In genomic region chr13:31572806-31573508, GRCm38 (mm10) we compare ENCODE assay signal across 31 mouse cellular contexts. TPM values are rescaled to one million over a fixed set of nuclear protein-coding genes. Genes with fewer than 3 reads are reported as not detected.
"Had no signal": no experiment of that assay in that cellular context is flagged by ENCODE, and none has a peak within 500 bp of the region (broad histone marks: within the 10 kb centered on the region; RNA-seq: fewer than 3 reads in every experiment).

No protein-coding gene starts in this region.

- H3K9me3 ChIP-seq: heart, embryonic 13.5 days; heart, embryonic 15.5 days; hindbrain, embryonic 13.5 days; hindbrain, embryonic 15.5 days; limb, embryonic 13.5 days had no signal

- H3K4me2 ChIP-seq: heart, embryonic 11.5 days; heart, embryonic 13.5 days; heart, embryonic 15.5 days; hindbrain, embryonic 13.5 days; hindbrain, embryonic 15.5 days; limb, embryonic 13.5 days had no signal

- DNase-seq: forebrain, postnatal 0 days; gastrocnemius, postnatal 14 days; gastrocnemius, postnatal 36 days; heart, adult 2 months; heart, postnatal 14 days; heart, postnatal 36 days; kidney, adult 11 months; kidney, adult 8-10 months; kidney, postnatal 10 days; kidney, postnatal 25 days; kidney, postnatal 4 days; left cerebral cortex, postnatal 4 days had no signal

- H3K27ac ChIP-seq: heart, adult 2 months; heart, embryonic 13.5 days; heart, embryonic 15.5 days; hindbrain, embryonic 13.5 days; hindbrain, embryonic 15.5 days; hindbrain, postnatal 0 days; layer of hippocampus, adult 2 months; left cerebral cortex, adult 2 months; limb, embryonic 13.5 days had no signal

- H3K9ac ChIP-seq: forebrain, postnatal 0 days; heart, embryonic 13.5 days; heart, embryonic 15.5 days; hindbrain, embryonic 13.5 days; hindbrain, embryonic 15.5 days; limb, embryonic 13.5 days had no signal

- ATAC-seq: forebrain, postnatal 0 days; hindbrain, postnatal 0 days; intestine, embryonic 16.5 days had no signal

- H3K4me1 ChIP-seq: heart, embryonic 13.5 days; heart, embryonic 15.5 days; hindbrain, embryonic 15.5 days had no signal

- H3K36me3 ChIP-seq: heart, embryonic 13.5 days; heart, embryonic 15.5 days; hindbrain, embryonic 13.5 days; hindbrain, embryonic 15.5 days; limb, embryonic 13.5 days had no signal

- H3K4me3 ChIP-seq: heart, adult 2 months; heart, embryonic 13.5 days; heart, embryonic 15.5 days; hindbrain, embryonic 13.5 days; hindbrain, embryonic 15.5 days; layer of hippocampus, adult 2 months; left cerebral cortex, adult 2 months; limb, embryonic 13.5 days had no signal

- H3K27me3 ChIP-seq: hindbrain, embryonic 15.5 days had no signal

RNA-seq across cellular contexts. Expression of gene A530084C06Rik, which starts 13.8 kb away (rescaled TPM):
- total RNA-seq: gastrocnemius, adult 18-20 months; gastrocnemius, adult 8-10 months; gastrocnemius, postnatal 14 days; gastrocnemius, postnatal 36 days; heart, postnatal 14 days had no signal
- polyA plus RNA-seq: forebrain, postnatal 0 days; heart, adult 2 months; heart, embryonic 11.5 days; heart, embryonic 13.5 days; heart, embryonic 15.5 days; heart, postnatal 0 days; hindbrain, embryonic 11.5 days; hindbrain, embryonic 13.5 days; hindbrain, embryonic 15.5 days; hindbrain, postnatal 0 days; intestine, embryonic 14.5 days; intestine, embryonic 16.5 days; kidney, embryonic 14.5 days; kidney, embryonic 16.5 days; limb, embryonic 11.5 days; limb, embryonic 13.5 days had no signal

RNA-seq across cellular contexts. Expression of gene Foxq1, which starts 17.0 kb away (rescaled TPM):
- total RNA-seq: gastrocnemius, postnatal 14 days; gastrocnemius, postnatal 36 days; hematopoietic stem cell, adult 5-6 weeks had no signal

RNA-seq across cellular contexts. Expression of gene Foxf2, which starts 52.7 kb away (rescaled TPM):
- total RNA-seq: gastrocnemius, postnatal 36 days; hematopoietic stem cell, adult 5-6 weeks had no signal
- polyA plus RNA-seq: heart, postnatal 0 days; kidney, embryonic 14.5 days had no signal
